Mouse (Mus musculus) MEL (cell line): Measurements from ENCODE around the gene Dlx3.

Experiments
- BHLHE40 ChIP-seq: IDR thresholded peaks from 2 replicates; pipeline ENCODE4 v1.6.1; 2012; ENCODE audit warnings: low read depth, mild to moderate bottlenecking, inconsistent platforms, low read length, improper control_type of control experiment, borderline replicate concordance
- CTCF ChIP-seq, 3 experiments: IDR thresholded peaks in 2 of 3; conservative IDR thresholded peaks in 1 of 3; 2 replicates each; pipeline ENCODE4 v1.5.1; 2011 to 2012; ENCODE audit warnings: low read length in 3 of 3, low read depth in 2 of 3, mild to moderate bottlenecking in 2 of 3, improper control_type of control experiment in 1 of 3, inconsistent platforms in 1 of 3, mixed read lengths in 1 of 3, moderate library complexity in 1 of 3; ENCODE audit not compliant: control insufficient read depth in 1 of 3, insufficient read depth in 1 of 3, poor library complexity in 1 of 3, severe bottlenecking in 1 of 3
- POLR2A ChIP-seq, 2 experiments: IDR thresholded peaks; 2 replicates each; pipeline ENCODE4 v1.6.1; 2011 to 2012; ENCODE audit warnings: low read length in 2 of 2, mild to moderate bottlenecking in 2 of 2, control low read depth in 1 of 2, improper control_type of control experiment in 1 of 2, low read depth in 1 of 2, moderate library complexity in 1 of 2; ENCODE audit not compliant: control insufficient read depth in 1 of 2, insufficient read depth in 1 of 2, poor library complexity in 1 of 2
- POLR2AphosphoS5 ChIP-seq: IDR thresholded peaks from 2 replicates; pipeline ENCODE4 v1.6.1; 2012; ENCODE audit warnings: low read depth, borderline replicate concordance, mild to moderate bottlenecking, inconsistent platforms, low read length, moderate library complexity, mixed read lengths
- SMC3 ChIP-seq: IDR thresholded peaks from 2 replicates; pipeline ENCODE4 v1.6.1; 2011; ENCODE audit warnings: low read depth, low read length, improper control_type of control experiment
- USF1 ChIP-seq: IDR thresholded peaks from 2 replicates; pipeline ENCODE4 v1.6.1; 2014; ENCODE audit warnings: low read depth, mild to moderate bottlenecking, inconsistent platforms, low read length, improper control_type of control experiment, moderate library complexity
- ZC3H11A ChIP-seq: IDR thresholded peaks from 2 replicates; pipeline ENCODE4 v1.6.1; 2012; ENCODE audit warnings: low read depth, mild to moderate bottlenecking, inconsistent platforms, low read length, improper control_type of control experiment

DNA sequence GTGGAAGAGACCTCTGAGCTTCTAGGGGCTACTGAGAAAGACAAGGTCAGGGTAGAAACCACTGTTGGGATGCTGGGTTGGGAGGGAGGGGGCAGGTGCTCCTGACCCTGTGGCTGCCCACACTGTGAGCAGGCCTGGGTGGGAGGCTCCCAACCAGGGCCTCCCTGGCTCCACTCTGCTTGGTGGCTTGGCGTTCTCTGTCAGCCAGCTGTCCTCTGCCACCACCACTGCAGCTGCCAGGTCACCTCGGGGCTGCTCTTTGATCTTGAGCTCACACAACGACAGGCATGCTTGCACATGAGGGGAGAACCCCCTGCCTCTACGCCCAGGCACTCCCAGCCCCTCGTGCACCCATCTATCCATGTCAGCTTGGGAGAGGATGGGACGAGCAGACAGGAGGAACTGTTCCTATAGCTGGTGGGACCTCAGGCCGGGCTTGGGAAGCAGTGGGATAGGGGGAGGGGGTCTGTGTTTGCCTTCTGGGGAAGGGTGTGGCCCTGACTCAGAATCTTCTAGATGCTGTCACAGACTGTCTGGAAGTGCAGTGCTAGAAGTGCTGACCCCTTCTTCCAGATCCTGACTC, 5.5 kb downstream of the Dlx3 start:
- no peak for TF ChIP-seq CTCF (IDR thresholded peaks at IDR 0.05 in 2 of 3, conservative IDR thresholded peaks at IDR 0.05 in 1 of 3; ENCODE audit: control insufficient read depth in 1 of 3, insufficient read depth in 1 of 3, low read depth in 2 of 3, low read length in 3 of 3, poor library complexity in 1 of 3, severe bottlenecking in 1 of 3)
- no peak for TF ChIP-seq ZC3H11A
- no peak for TF ChIP-seq SMC3
- no peak for TF ChIP-seq POLR2AphosphoS5
- TF ChIP-seq BHLHE40 = no peak
- no peak for TF ChIP-seq POLR2A (IDR thresholded peaks at IDR 0.05; ENCODE audit: control insufficient read depth in 1 of 2, insufficient read depth in 1 of 2, low read depth in 1 of 2, low read length in 2 of 2, poor library complexity in 1 of 2)
- no peak for TF ChIP-seq USF1
